26 mouse cellular contexts compared by ENCODE assay signal in genomic region chrX:164139032-164139431, GRCm38 (mm10). TPM values are rescaled to one million over a fixed set of nuclear protein-coding genes. Genes with fewer than 3 reads are reported as not detected.
DNase-seq lines count a peak whose midpoint lies in the region; ATAC-seq and TF ChIP-seq lines count a peak whose summit lies in the region.
"Had no signal": no experiment of that assay in that cellular context is flagged by ENCODE, and none has a peak within 500 bp of the region (broad histone marks: within the 10 kb centered on the region; RNA-seq: fewer than 3 reads in every experiment).

Ace2 (plus strand) TSS chrX:164139332.

- H3K27me3 ChIP-seq in kidney, adult 2 months (replicated peaks; ENCODE audit: control insufficient read depth, insufficient read depth, low read length) = no peaks in the 10 kb centered on the region
- no peaks in the 10 kb centered on the region for H3K27me3 ChIP-seq in lung, postnatal 0 days (replicated peaks; ENCODE audit: insufficient read depth, low read length)
- no peaks in the 10 kb centered on the region for H3K27me3 ChIP-seq in small intestine, adult 2 months (ENCODE audit: control insufficient read depth, insufficient read depth, low read length)
- H3K27me3 ChIP-seq: forebrain, embryonic 15.5 days had no signal

- H3K4me2 ChIP-seq in lung, postnatal 0 days (replicated peaks; ENCODE audit: low read depth, low read length) = no peak within 1 kb of the TSS
- H3K4me2 ChIP-seq: forebrain, embryonic 15.5 days; hindbrain, embryonic 14.5 days; liver, embryonic 11.5 days; midbrain, embryonic 12.5 days; neural tube, embryonic 15.5 days had no signal

- H3K4me3 ChIP-seq in kidney, adult 2 months (ENCODE audit: insufficient read depth, low read depth, low read length) = no peak within 1 kb of the TSS
- no peak within 1 kb of the TSS for H3K4me3 ChIP-seq in lung, postnatal 0 days (ENCODE audit: low read depth, low read length)
- H3K4me3 ChIP-seq in small intestine, adult 2 months (ENCODE audit: low read depth, low read length) = no peak within 1 kb of the TSS
- H3K4me3 ChIP-seq: forebrain, embryonic 15.5 days; heart, embryonic 10.5 days; midbrain, embryonic 12.5 days; neural tube, embryonic 15.5 days had no signal

- H3K9me3 ChIP-seq in lung, postnatal 0 days (ENCODE audit: low read length) = no peaks in the 10 kb centered on the region
- H3K9me3 ChIP-seq: forebrain, embryonic 15.5 days; heart, embryonic 10.5 days; midbrain, embryonic 12.5 days; neural tube, embryonic 15.5 days had no signal

- H3K4me1 ChIP-seq in kidney, adult 2 months (ENCODE audit: control insufficient read depth, insufficient read depth, low read length) = peaks cover 3% of the 10 kb centered on the region; the same call in 1 of the 2 replicates
- no peaks in the 10 kb centered on the region for H3K4me1 ChIP-seq in lung, postnatal 0 days (ENCODE audit: insufficient read depth, low read depth, low read length)
- peaks cover 2% of the 10 kb centered on the region; the same call in 1 of the 2 replicates for H3K4me1 ChIP-seq in small intestine, adult 2 months (ENCODE audit: control insufficient read depth, insufficient read depth, insufficient read length, low read length)
- H3K4me1 ChIP-seq: forebrain, embryonic 15.5 days; heart, embryonic 10.5 days; midbrain, embryonic 12.5 days; neural tube, embryonic 15.5 days had no signal

- no peak for ATAC-seq in lung, postnatal 0 days
- ATAC-seq: forebrain, embryonic 15.5 days; inflammation-experienced regulatory T-cells, adult 6 months; liver, postnatal 0 days had no signal

- no peak within 1 kb of the TSS for H3K27ac ChIP-seq in kidney, adult 2 months (ENCODE audit: insufficient read depth, low read depth, low read length)
- no peak within 1 kb of the TSS for H3K27ac ChIP-seq in lung, postnatal 0 days (ENCODE audit: low read length)
- peak within 1 kb of the TSS; percentile 65 for H3K27ac ChIP-seq in small intestine, adult 2 months (ENCODE audit: insufficient read depth, low read depth, low read length)
- H3K27ac ChIP-seq: forebrain, embryonic 15.5 days; heart, embryonic 10.5 days; hindbrain, embryonic 14.5 days; midbrain, embryonic 12.5 days; neural tube, embryonic 15.5 days had no signal

- intact Hi-C loops in left cerebral cortex, postnatal 36 days (cut with DNase I) = no loop called here

- no peaks in the 10 kb centered on the region for H3K36me3 ChIP-seq in kidney, adult 2 months (ENCODE audit: control insufficient read depth, insufficient read depth, low read length)
- H3K36me3 ChIP-seq in lung, postnatal 0 days (ENCODE audit: insufficient read depth, low read length) = no peaks in the 10 kb centered on the region
- peaks cover 5% of the 10 kb centered on the region for H3K36me3 ChIP-seq in small intestine, adult 2 months (ENCODE audit: control insufficient read depth, insufficient read depth, low read length)
- H3K36me3 ChIP-seq: forebrain, embryonic 15.5 days; heart, embryonic 10.5 days; midbrain, embryonic 12.5 days; neural tube, embryonic 15.5 days had no signal

- no peak for DNase-seq in kidney, adult 2 months
- no peak for DNase-seq in kidney, adult 8-10 months
- DNase-seq in lung, postnatal 0 days (ENCODE audit: low spot score) = peak; percentile 12
- DNase-seq in lung, postnatal 14 days = no peak
- no peak for DNase-seq in left cerebral cortex, postnatal 36 days (ENCODE audit: low spot score in 2 of 2)
- DNase-seq in layer of hippocampus, adult 9-10 months (ENCODE audit: low spot score) = no peak
- DNase-seq: cerebellum, adult 2 months; cerebellum, postnatal 25 days; embryo, embryonic 11 days; gastrocnemius, postnatal 10 days; heart, postnatal 4 days; liver, postnatal 0 days; lung, postnatal 10 days; right cerebral cortex, adult 18-20 months; right cerebral cortex, postnatal 4 days had no signal

- WGBS in kidney, adult 2 months = 87% methylated on average over 2 of the region's 2 CpGs
- WGBS in lung, postnatal 0 days = 67% methylated on average over 2 of the region's 2 CpGs
- WGBS in small intestine, adult 2 months = 90% methylated on average over 2 of the region's 2 CpGs

- no peak for TF ChIP-seq POLR2A in kidney, adult 2 months (IDR thresholded peaks at IDR 0.05; ENCODE audit: low read depth, low read length)
- TF ChIP-seq POLR2A in small intestine, adult 2 months (IDR thresholded peaks at IDR 0.05; ENCODE audit: low read depth, low read length) = no peak

- H3K9ac ChIP-seq in lung, postnatal 0 days (replicated peaks; ENCODE audit: low read depth) = no peak within 1 kb of the TSS
- H3K9ac ChIP-seq: forebrain, embryonic 15.5 days; hindbrain, embryonic 14.5 days; liver, postnatal 0 days; midbrain, embryonic 12.5 days; neural tube, embryonic 15.5 days had no signal

- TF ChIP-seq CTCF in kidney, adult 2 months (conservative IDR thresholded peaks at IDR 0.05; ENCODE audit: insufficient read depth, insufficient read length, low read depth, low read length) = no peak
- TF ChIP-seq CTCF in lung, postnatal 0 days (IDR thresholded peaks at IDR 0.05) = no peak
- no peak for TF ChIP-seq CTCF in small intestine, adult 2 months (IDR thresholded peaks at IDR 0.05; ENCODE audit: extremely low read depth, insufficient read length, insufficient replicate concordance, low read depth, low read length)

- no peak for TF ChIP-seq EP300 in lung, postnatal 0 days (IDR thresholded peaks at IDR 0.05)

RNA-seq across cellular contexts. Expression of gene Ace2, which starts in this region (rescaled TPM):
- polyA plus RNA-seq in kidney, adult 2 months (2012; rRNA removed) = 8.4 and 11.0 TPM in 2 replicates
- 7.6 and 11.9 TPM in 2 replicates for polyA plus RNA-seq in lung, postnatal 0 days (2015; fragmentation: Nextera tagmentation; extraction: Ambion mirVana)
- polyA plus RNA-seq in small intestine, adult 2 months (2012; rRNA removed) = 16.8 and 82.4 TPM in 2 replicates
- total RNA-seq in left cerebral cortex, postnatal 36 days (2021) = 1 to 10 TPM; 1.7 to 1.8 TPM
- total RNA-seq: granulocyte monocyte progenitor cell, adult 5-6 weeks; megakaryocyte progenitor cell, adult 5-6 weeks; MEL had no signal
- polyA plus RNA-seq: inflammation-experienced regulatory T-cells, adult 6 months; liver, embryonic 11.5 days; midbrain, embryonic 12.5 days had no signal
